Mouse (Mus musculus): ENCODE results near the gene Kctd10. TPM values are rescaled to one million over a fixed set of nuclear protein-coding genes. Genes with fewer than 3 reads are reported as not detected.

Kctd10 gene
- 114 TPM for polyA plus RNA-seq (2017; shearing (Covaris generic))

DNA sequence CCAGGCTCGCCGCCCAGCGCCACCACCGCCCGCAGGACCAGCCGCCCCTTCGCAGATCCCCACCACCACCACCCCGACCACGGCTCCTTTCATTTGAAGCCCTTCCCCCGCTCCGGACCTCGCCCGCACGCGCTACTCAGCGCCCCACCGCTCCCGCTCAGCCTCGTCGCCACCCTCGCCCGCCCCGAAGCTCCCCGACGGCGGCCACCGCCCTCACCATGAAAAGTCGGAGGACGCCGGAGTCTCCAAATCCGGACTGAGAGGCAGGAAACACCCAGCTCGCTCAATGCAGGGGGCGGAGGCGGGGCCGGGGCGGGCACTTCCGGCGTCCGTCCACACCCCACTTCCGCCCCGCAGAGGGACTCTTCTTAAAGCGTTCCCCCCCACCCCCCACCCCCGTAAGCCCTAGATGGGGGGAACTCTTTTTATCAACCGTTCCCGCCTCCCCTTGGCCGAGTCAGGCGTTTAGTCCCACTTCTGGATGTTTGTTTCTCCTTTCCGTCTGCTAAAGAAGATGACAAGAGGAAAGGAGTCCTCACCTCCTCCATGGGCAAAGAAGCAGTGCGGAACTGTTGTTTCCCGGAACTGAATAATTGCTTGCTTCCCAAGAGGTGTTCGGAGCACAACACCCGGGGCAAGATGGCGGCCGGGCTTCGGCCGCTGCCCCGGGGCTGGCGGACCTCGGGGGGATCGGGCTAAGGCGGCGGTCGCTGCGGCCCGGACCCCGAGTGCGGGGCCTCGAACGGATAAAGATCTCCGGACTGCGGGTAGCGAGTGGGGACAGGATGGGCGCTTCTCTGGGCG lies at the start of gene Kctd10, which contains the start of gene Ube3b:
TSS of gene Kctd10 (minus strand) at position 300 of the 804 bp plus-strand sequence.
TSS of gene Ube3b (plus strand) at position 399 of the 804 bp plus-strand sequence.

Other genes starting within 250 kb of the Kctd10 start
- 0.25 TPM for gene Acacb, start 234.0 kb downstream of the Kctd10 start, polyA plus RNA-seq (2017; shearing (Covaris generic))
- gene Foxn4, start 106.7 kb downstream of the Kctd10 start, polyA plus RNA-seq (2017; shearing (Covaris generic)) = not detected
- gene Myo1h, start 91.3 kb downstream of the Kctd10 start, polyA plus RNA-seq (2017; shearing (Covaris generic)) = 2.7 TPM
- gene Ube3b, start 99 bp upstream of the Kctd10 start, polyA plus RNA-seq (2017; shearing (Covaris generic)) = 76.4 TPM
- gene Mmab, start 63.6 kb upstream of the Kctd10 start, polyA plus RNA-seq (2017; shearing (Covaris generic)) = 10.5 TPM
- 10.4 TPM for gene Mvk, start 63.8 kb upstream of the Kctd10 start, polyA plus RNA-seq (2017; shearing (Covaris generic))
- 0.65 TPM for gene Fam222a, start 187.5 kb upstream of the Kctd10 start, polyA plus RNA-seq (2017; shearing (Covaris generic))